Mouse (Mus musculus) hematopoietic stem cell, adult 5-6 weeks (primary cell): ENCODE results near the gene Vps45. TPM values are rescaled to one million over a fixed set of nuclear protein-coding genes. Genes with fewer than 3 reads are reported as not detected.
"Not testable (repeated sequence)": the region's sequence is repeated elsewhere in the genome, so short reads cannot be mapped to it uniquely, and the experiment has no call there.

Experiments used
- ATAC-seq, 2 experiments: fragments of 125-278 bp in 1 of 2; replicated peaks in 1 of 2; 2 replicates each; pipeline ENCODE4 v1.8.0; 2016 to 2017; ENCODE audit warnings: inconsistent platforms in 2 of 2, mild to moderate bottlenecking in 2 of 2, moderate number of reproducible peaks in 2 of 2, low read depth in 1 of 2, moderate TSS enrichment in 1 of 2; ENCODE audit not compliant: low FRiP score in 2 of 2, poor library complexity in 2 of 2, severe bottlenecking in 2 of 2, insufficient read depth in 1 of 2, low TSS enrichment in 1 of 2
- total RNA-seq: library from RNA; stranded (forward); fragments of 172-1452, 232-1000 nt; gene quantifications from 2 replicates; pipeline ENCODE4 v1.2.3, GENCODE M21; 2017

Vps45 gene
- total RNA-seq, 1 experiment from 2014 or later: 14.0 TPM

DNA sequence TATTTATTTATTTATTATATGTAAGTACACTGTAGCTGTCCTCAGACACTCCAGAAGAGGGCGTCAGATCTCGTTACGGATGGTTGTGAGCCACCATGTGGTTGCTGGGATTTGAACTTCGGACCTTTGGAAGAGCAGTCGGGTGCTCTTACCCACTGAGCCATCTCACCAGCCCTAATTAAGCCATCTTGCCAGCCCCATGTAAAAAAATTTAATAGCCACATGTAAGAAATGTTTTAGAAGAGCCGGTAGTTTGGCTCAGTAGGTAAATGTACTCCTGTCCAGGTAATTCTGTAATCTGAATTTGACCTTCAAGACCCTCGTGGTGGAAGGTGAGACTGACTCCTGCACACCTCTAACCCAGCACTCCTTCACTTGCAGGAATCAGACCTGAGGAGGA, 87.6 kb downstream of the Vps45 start:
- ATAC-seq: not testable (repeated sequence)

DNA sequence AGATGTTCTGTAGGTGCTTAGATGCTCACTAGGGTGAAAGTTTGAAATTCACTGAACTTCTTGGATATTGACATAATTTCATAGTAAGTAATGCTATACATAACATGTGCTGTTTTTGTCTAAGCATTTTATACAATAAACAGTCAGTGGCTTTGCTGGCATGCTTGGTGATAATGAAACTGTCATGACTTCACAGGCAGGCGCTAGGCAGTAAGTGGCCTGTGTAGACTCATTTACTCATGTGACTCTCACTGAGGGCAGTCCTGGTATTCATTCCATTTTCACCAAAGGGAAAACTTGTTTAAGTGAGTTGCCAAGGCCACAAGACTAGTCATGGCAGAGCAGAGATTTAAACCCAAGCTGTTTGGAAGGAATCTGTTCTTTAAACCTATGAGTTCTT, 89.0 kb downstream of the Vps45 start:
- ATAC-seq: no peak

DNA sequence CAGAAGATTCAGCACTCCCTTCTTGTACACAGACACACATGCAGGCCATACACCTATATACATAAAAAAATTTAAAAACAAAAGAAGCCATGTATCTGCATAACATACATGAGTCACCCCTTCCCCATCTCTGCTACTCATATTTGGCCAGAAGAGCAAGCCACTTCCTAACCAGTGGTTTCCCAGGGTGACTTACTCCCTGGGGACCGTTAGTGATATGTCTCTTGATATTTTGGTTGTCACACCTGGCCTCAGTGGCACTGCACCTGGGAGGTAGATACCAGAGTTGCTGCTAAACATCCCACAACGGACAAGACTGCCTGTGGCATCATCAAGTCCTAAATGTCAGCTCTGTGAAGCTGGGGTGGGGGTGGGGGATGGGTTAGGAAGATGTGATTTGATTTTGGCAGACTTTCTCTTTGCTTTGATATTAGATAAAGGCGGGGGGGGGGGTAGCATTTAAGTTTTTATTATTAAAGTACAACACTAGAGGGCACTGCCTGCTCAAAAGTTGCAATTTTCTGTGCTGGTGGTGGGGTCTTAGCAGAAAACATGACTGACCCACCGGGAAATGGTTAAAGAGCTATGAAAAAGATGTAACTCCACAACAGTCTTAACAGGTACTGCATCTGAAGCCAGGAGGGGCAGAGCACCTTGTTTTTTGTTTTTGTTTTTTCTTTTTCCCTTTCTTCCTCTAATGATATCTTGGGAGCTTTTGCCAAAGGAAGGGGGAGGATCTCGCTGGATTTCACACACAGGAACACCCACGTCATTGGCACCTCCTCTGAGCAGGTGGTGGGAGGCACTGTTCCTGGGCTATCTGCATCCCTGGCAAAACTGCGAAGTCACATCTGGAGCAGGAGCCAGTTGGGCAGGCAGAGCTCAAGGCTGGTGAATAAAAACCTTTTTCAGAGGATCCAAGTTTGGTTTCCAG, 92.5 kb downstream of the Vps45 start:
- ATAC-seq: no peak

DNA sequence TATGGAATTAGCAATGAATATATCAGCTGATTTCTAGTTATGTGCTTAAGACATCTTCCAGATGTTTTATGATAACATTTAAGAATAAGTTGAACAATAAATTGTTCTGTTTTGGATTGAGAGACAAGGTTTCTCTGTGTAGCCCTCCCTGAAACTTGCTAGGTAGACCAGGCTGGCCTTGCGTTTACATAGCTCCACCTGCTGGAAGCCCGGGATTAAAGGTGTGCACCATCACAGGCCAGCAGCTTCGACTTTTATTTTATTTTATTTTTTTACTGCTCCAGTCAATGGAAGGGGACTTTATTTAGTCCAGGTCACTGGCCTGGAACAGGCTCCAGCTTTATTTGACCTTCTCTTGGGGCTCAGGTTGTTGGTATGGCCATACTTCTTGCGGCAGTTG, 94.6 kb downstream of the Vps45 start:
- ATAC-seq: 0 out of 4 replicates have a peak, but pooled peaks of 1 of the 2 experiments have one; percentile 42

DNA sequence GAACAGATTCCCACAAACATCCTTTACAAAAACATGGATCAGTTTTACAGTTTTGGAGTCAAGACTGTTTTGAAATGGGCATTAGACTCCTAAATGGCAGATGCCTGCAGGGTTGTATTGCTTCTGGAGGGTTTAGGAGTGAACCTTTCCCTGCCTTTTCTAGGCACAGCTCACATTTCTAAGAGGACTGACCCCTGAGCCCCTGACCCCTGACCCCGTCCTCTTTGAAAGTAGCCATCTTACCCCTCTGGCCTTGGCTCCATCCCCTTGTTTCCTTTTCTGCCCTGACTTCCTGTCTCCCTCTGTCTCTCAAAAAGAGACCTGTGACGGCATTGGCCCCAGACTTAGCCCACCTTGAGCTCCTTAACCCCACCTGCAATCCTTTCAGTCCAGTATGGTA, 95.0 kb downstream of the Vps45 start:
- ATAC-seq: no peak

DNA sequence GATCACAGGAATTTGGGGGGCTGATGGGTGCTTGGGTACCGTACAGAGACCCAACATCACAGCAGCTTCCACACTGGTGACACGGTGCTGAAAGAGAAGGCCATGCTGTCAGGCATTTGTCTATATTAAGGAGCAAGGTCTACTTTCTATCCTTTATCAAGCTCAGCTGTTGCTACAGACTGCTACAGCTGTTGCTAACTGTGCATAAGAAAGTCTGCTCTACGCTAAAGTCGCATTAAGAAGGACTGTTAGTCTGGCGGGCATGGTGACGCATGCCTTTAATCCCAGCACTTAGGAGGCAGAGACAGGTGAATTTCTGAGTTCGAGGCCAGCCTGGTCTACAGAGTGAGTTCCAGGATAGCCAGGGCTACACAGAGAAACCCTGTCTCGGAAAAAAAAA, 96.1 kb downstream of the Vps45 start:
- ATAC-seq: not testable (repeated sequence)

DNA sequence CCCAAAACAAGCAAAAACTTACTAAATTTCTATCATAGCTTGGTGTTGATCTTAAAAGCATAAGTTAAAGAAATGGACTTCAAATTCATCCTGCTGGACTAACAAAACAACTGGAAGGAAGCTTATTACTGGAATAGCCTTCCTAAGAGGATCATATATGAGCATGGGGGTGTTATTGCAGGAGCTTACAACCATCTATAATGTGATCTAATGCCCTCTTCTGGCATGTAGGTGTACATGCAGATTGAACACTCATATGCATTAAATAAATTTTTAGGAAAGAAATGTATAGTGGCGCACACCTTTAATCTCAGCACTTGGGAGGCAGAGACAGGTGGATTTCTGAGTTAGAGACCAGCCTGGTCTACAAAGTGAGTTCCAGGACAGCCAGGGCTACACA, 98.5 kb downstream of the Vps45 start:
- ATAC-seq: no peak

DNA sequence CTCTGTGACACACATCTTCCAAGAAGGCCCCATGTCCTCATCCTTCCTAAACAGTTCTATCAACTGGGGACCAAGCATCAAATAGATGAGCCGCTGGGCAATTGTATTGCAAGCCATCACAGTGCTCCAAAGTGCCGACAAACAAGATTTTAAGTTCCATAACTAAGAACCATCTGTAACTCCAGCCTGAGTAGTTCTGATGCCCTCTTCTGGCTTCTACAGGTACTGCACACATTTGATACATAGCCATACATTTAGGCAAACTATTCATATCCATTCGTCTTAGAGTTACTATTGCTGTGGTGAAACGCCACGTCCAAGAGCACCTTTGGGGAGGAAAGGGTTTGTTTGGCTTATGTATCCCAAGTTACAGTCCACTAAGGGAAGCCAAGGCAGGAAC, 99.2 kb downstream of the Vps45 start:
- peak in 1 of 2 experiments; percentile 46; a peak in 1 of 4 replicates for ATAC-seq

DNA sequence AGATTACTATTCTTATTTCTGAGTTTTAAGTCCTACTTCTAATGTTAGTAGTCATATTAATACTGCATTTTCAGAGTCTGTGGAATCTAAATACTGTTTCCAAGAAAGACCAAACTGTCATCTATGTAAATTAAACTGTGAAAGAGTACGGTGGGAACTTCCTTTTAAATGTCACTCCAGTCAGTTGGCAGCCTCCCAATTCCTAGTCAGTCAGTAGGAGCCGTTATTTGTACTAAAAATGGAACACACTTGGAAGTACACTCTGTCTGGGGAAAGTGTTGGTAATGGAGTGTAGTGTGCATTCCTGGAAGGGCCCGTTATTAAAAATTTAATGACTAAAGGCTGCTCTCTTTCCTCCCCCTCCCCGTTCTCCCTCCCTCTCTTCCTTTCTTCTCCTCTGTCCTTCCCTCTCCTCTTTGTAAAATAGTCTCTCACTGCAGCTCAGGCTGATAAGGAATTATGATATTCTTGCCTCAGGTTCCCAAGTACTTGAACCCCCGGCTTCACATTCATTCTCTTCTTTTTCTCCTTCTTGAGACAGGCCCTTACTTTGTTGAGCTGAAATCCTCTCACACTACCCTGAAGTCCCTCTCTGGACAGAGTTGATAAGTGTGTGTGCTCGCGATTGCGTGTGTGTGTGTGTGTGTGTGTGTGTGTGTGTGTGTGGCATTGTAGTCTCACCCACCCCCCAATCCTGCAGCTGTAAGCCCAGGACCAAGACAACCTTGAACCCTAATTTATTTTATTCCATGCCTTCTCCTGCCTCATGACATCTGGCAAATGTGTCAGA, 100.7 kb downstream of the Vps45 start:
- no peak; a peak in 1 of 4 replicates for ATAC-seq

DNA sequence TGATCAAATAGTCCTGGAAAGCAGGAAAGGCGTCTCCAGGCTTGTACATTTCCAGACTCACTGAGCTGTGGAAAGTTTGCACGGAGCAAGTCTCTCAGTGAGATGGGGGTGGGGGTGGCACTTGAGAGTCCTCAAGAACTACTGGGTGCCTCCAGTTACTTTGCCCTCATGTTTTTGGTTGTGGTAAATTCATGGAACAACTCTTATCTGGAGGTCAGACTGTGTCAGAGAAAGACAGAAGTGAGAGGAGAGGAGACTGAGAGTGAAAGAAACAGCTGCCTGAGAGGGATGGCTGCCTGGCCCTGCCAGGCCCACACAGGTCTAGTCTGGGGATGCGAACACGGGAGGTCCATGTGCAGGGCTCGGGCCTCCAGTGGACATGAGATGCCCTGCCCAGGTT, 102.9 kb downstream of the Vps45 start:
- no peak for ATAC-seq

DNA sequence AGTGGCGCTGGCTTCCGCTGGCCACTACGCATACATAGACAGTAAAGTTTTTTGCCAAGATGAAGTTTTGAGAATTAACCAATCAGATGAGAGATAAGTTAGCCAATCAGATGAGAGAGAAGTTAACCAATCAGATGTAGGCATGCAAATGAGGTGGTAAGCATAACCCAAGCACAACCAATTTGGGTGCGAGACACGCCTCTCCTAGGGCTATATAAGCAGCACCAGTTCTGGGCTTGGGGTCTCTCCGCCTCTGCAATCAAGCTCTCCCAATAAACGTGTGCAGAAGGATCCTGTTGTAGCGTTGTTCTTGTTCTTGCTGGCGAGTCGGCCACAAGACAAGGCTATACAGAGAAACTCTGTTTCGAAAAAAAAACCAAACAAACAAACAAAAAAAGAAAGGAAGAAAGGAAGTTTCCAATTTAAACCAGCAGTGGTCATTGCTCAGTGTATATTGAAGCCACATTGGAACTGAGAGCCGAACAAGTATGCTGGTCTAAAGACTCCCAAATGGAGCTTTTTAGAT, 103.6 kb downstream of the Vps45 start:
- not testable (repeated sequence) for ATAC-seq

DNA sequence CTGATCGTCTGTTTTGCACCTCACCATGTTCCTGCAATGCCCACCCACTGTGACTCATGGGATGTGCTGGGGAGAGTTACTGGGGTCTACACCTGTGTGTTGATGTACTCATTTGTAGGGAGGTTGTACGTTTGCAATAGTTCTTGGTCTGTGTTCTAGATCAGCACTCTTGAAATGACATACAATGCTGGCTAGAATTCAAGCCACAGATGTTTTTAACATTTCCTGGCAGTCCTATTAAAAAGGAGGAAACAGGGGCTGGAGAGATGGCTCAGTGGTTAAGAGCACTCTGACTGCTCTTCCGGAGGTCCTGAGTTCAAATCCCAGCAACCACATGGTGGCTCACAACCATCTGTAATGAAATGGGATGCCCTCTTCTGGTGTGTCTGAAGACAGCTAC, 104.7 kb downstream of the Vps45 start:
- ATAC-seq: no peak

DNA sequence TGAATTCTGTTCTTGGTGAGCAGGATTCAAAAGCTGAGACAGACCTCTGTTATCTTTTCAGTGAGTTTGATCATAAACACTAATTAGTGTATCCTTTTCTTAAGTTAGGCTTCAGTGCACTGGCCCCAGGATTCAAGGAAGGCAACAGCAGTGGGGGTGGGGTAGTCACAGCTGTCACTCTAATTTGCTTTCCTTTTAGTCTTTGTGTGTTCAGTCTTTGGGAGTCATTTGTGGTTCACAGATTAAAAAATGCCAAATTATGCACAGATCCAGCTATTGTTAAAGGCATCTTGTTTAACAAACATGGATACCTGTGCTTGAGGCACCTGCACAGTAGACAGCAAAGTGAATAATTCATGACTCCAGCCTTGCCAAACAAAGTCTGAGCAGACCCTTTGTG, 105.2 kb downstream of the Vps45 start:
- ATAC-seq: no peak

DNA sequence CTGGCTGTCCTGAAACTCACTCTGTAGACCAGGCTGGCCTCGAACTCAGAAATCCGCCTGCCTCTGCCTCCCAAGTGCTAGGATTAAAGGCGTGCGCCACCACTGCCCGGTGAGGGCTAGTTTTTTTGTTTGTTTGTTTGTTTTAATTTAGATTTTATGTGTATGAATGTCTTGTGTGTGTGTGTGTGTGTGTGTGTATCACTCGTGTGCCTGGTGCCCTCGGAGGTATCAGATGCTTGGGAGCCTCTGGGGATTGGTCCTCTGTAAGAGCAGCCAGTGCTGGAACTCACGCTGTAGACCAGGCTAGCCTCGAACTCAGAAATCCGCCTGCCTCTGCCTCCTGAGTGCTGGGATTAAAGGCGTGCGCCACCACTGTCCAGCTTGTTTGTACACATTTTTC, 106.7 kb downstream of the Vps45 start:
- ATAC-seq: not testable (repeated sequence)

DNA sequence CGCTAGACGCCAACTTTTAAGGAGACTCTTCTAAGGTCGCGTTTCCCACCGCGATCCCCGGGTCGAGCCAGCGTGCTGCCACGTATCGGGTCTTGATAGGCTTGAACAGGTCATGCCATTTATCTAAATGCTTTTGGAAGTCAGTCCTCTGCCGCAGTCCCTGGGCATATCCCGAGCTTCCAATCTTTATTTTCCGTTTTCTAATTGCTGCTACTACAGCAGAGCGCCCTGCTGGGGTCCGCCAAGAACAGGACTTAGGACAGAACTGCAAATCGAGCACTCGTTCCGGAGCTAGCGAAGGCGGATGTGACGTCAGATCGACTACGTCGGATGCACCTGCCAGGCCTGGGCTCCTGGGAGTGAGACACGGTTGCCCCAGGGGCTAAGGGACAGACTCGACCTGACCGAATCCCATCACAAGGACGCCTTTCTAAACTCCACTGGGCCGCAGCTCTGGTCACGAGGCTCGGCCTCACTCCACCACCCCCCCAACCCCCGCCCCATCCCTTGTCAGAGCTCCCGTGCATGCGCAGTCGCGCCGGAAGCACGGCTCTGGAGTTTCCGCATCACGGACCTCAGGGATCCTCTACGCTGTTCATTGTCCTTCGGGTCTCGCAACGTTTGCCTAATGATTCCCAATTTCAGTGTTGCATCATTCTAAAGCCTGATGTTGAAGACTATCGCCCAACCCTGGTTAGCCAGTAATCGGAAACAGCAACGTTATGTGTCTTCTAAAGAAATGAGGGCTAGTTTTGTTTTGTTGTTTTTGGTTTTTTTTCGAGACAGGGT, 107.3 kb downstream of the Vps45 start:
- ATAC-seq: peak; percentile 92 to 96
